Mouse (Mus musculus) gastrocnemius, postnatal 25 days (tissue): Measurements from ENCODE around the gene Cacna1g. TPM values are rescaled to one million over a fixed set of nuclear protein-coding genes. Genes with fewer than 3 reads are reported as not detected.

Source experiments
- DNase-seq: peaks from one replicate; pipeline ENCODE4 v3.0.0; 2022
- total RNA-seq, 2 experiments: library from RNA; stranded (reverse); gene quantifications; 1 replicate in 1 of 2; 2 replicates in 1 of 2; pipeline ENCODE4 v1.2.3; 2021

Gene Cacna1g
- total RNA-seq, 2 experiments from 2014 or later, result 2.0 to 3.2 TPM

GRCm38 (mm10) chr11:94445300-94445699 lies 28.7 kb downstream of the Cacna1g start:
- DNase-seq, result no peak

DNA sequence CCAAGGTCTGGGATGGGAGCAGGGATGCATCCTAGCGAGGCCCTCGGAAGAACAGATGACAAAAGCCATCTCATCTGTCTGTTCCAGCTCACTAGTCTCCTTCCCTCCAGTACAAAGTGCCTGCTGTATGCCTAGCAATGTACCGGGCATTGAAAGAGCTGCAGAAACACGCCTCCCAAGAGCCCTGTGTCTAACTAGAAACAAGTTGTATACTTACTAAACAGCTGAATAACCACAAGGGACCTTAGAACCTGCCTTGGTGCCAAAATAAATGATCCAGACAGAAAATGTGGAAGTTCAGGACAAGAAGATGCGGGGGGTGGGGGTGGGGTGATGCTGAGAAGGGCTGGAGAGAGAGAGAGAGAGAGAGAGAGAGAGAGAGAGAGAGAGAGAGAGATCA lies 29.2 kb downstream of the Cacna1g start:
- no peak for DNase-seq

DNA sequence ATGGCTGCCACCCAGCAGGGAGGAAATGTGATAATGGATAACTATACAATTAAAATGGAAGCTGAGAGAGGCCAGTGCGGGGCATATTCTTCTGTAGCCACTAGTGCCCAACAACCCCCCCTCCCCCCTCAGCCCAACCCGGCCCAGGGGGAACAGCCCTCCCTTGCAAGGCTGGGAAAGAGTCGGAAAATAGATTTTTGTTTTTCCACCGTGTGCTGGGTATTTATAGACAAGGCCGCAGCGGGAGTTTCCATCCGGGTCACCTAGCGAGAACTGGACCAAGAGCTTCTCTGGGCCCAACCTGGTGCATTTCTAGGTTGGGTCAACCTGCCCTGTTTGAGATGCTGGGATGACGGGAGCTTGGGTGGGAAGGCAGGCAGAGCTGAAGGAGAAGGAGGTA lies 32.2 kb downstream of the Cacna1g start:
- DNase-seq, result no peak

GRCm38 (mm10) chr11:94441122-94441521 lies 32.9 kb downstream of the Cacna1g start:
- DNase-seq, result no peak

GRCm38 (mm10) chr11:94440421-94440820 lies 33.6 kb downstream of the Cacna1g start:
- DNase-seq, result no peak

- no peak for DNase-seq
These were observed 44.9 kb downstream of the Cacna1g start for GRCm38 (mm10) chr11:94429011-94429651.

- DNase-seq, result peak; percentile 49
These were observed 45.7 kb downstream of the Cacna1g start for GRCm38 (mm10) chr11:94428091-94428835.

GRCm38 (mm10) chr11:94425656-94426055 lies 48.3 kb downstream of the Cacna1g start:
- DNase-seq, result no peak

DNA sequence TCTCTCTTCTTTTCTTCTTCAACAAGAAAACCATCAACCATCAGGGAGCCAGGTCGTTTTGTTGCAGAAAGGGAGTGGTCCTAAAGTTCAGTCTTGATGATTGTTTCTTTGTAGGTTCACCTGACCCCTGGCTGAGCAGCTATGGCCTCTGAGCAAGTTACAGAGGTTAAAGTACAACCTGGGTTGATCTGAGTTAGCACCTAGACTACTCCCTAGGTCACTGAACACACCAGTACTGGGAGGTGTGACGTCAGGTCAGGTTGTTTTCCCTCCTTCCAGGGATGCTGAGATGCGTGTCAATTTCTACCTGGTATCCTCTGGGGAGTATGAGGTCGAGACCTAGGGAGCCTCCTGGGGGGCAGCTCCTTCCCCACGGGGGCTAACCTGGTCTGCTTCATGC lies 48.8 kb downstream of the Cacna1g start:
- no peak for DNase-seq

GRCm38 (mm10) chr11:94424380-94424779 lies 49.6 kb downstream of the Cacna1g start:
- no peak for DNase-seq

DNA sequence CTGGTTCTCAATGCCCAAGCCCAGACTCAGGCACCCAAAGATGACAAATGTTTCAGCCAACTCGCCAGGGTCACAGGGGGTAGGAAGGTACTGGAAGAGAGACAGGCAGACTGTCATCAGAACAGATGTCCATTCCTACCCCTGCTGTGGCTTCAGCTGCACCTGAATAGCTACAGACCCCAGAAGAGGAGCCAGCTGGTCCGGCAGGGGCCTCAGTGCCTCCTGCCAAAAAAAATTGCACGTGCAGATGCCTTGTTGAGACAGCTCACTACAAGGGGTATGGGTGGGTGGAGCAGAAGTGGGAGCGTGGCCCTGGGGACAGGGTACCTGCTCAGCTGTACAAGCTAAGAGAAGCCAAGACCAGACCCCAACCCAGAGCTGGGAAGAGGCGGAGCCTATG lies 50.1 kb downstream of the Cacna1g start:
- DNase-seq, result no peak

DNA sequence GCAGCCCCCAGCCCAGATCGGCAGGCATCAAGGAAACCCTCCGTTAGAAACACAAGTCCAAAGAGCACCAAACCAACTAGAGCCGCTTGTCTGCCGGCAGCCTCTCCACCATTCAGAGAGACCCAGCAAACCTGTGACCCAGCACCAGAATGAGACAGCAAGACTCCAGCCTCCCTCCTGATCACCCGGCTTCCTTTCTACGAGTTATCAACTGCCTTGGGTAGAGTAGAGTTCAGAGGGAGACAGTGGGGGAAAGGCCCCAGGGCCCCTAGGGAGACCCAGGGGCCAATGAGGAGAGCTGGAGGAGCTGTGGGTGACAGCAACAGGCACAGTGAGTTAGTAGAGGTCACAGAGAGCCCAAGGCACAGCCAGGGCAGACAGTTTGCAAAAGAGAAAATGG lies 53.0 kb downstream of the Cacna1g start:
- no peak for DNase-seq

- DNase-seq, result no peak
These were observed 53.7 kb downstream of the Cacna1g start for GRCm38 (mm10) chr11:94420325-94420724.

DNA sequence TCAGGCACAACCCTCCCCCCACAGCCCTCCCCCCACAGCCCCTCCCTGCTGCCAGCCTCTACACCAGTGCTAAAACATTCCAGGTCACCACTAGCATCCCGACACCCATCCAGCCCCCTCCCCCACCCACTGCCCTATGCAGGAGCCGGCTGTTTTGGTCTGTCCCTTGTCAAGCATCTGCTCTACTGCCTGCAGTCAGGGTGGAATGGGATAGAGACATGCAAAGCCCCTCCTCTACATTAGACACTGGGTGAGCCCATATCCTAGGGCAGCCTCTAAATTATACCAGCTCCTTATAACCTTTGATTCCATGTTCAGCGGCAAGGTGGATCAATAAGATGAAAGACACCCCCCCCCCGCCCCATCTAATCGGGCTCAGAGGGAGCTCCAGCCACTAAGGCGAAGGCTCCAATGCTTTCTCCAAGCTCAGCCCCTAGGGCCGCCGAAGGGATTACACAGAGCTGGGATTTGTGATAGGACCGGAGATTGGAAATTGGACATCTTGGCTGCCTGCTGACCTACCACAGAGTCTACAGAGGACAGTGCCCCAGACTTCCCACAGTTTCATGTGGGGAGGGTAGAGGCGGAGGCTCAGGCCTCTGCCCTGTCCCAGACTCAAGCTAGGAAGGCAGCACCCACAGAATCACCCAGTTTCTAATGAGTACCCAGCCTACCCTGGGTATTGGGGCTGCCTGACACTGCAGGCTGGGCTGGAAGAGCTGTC lies 54.8 kb downstream of the Cacna1g start:
- DNase-seq, result no peak

- no peak for DNase-seq
These were observed 60.0 kb downstream of the Cacna1g start for GRCm38 (mm10) chr11:94414042-94414441.

DNA sequence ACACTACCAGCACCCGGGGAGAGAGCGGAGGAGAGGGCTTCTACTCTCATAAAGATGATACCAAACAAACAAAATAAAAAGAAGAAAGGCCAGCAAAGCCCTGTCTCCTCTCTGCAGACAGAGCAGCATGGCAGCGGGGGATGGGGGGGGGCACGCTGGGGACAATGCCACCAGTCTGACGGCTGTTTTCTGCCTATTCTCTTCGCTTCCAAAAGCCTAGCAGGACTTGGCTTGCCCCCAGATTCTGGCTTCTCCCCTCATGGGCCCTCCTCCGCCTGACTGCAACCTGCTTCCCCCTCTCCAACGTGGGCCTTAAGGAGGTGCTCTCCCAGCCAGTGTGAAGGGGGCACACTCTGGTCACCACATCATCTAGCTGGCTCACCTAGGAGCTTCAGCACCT lies 60.5 kb downstream of the Cacna1g start:
- no peak for DNase-seq

GRCm38 (mm10) chr11:94412998-94413469 lies 61.0 kb downstream of the Cacna1g start:
- no peak for DNase-seq

DNA sequence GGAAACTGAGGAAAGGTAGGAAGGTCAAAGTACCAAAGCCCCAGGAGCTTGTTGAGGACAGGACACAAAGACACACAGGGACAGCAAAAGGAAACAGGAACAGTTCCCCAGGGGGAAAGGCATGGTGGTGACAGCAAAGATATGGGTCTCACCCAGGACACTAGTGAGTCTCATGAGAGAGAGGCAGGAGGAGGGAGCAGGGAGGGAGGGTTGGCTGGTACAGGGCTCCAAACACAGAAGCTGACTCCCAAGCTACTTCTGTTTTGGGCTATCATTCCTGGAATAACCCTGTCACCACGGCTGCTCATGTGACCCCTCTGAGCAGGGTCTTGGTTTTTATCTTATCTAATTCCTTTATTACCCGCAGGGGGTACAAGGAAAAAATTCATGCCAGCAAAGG lies 61.4 kb downstream of the Cacna1g start:
- DNase-seq, result no peak

DNA sequence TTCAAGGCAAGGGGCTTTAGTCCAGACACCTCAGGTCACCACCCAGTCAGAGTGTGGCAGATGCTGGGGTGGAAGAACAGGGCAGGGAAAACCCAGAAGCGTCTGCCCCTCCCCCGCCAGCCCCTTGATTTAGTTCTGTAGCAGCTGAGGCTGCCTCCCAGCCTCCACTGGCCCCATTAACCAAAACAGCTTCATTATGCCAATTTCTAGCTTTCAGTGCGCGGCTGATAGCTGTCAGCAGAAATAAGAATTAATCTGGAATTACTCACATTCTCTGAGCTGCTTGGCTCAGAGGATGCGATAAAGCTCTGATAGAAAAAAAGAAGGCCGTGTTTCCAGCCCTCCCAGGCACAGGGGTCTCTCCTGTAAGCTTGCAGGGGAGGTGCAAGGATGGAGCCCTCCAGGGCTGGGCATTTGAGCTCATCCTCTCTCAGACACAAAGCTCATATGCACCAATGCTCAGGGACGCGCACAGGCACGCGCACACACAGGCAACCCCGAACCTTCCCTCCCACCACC lies 66.1 kb downstream of the Cacna1g start:
- no peak for DNase-seq

DNA sequence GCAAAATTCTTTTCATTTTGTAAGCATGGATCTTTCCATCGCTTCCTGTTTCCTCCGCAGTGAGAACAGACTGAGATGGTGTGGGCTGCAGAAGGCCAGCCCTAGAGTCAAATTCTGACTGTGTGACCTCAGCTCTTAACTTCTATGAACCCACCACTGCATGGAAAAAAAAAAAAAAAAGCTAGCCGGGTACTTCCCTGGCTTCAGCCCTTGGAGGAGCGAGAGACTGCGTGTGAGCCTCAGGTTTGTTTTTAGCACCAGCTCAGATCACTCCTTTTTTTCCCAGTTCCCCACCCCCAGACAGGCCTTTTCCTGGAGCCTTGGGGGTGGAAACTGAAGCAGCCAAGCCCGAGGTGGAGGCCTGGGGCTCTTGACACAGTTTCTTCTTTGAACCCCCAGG lies 68.7 kb downstream of the Cacna1g start:
- DNase-seq, result no peak

GRCm38 (mm10) chr11:94404641-94405260 lies 69.2 kb downstream of the Cacna1g start:
- DNase-seq, result peak; percentile 49

GRCm38 (mm10) chr11:94404178-94404577 lies 69.8 kb downstream of the Cacna1g start:
- no peak for DNase-seq
